Mouse (Mus musculus) stomach, embryonic 14.5 days (tissue): ENCODE data around the gene Qsox2. TPM values are rescaled to one million over a fixed set of nuclear protein-coding genes. Genes with fewer than 3 reads are reported as not detected.

Experiments
- ATAC-seq: fragments of 200-750 bp; cut with Nextera tagmentation; 2 replicates; pipeline ENCODE4 v1.8.0; 2017; ENCODE audit warnings: low read depth, moderate TSS enrichment; ENCODE audit not compliant: insufficient number of reproducible peaks, insufficient read depth, low FRiP score
- H3K27ac ChIP-seq: fragments of 300-500 bp; sonication (generic); 2 replicates; pipeline ENCODE4 v1.5.1; 2014; ENCODE audit warnings: mild to moderate bottlenecking, low read length, moderate library complexity, mixed read lengths
- H3K27me3 ChIP-seq: fragments of 300-500 bp; sonication (generic); 2 replicates; pipeline ENCODE4 v1.6.1; 2014; ENCODE audit warnings: low read length, control low read depth, mixed read lengths; ENCODE audit not compliant: control insufficient read depth, insufficient read depth
- H3K36me3 ChIP-seq: fragments of 300-500 bp; sonication (generic); 2 replicates; pipeline ENCODE4 v1.6.1; 2014; ENCODE audit warnings: mild to moderate bottlenecking, control low read depth, low read length, moderate library complexity, mixed read lengths; ENCODE audit not compliant: control insufficient read depth, insufficient read depth
- H3K4me1 ChIP-seq: fragments of 300-500 bp; sonication (generic); 2 replicates; pipeline ENCODE4 v1.6.1; 2014; ENCODE audit warnings: low read length, control low read depth, mixed read lengths; ENCODE audit not compliant: control insufficient read depth, insufficient read depth
- H3K4me2 ChIP-seq: fragments of 300-500 bp; sonication (generic); replicated peaks from 2 replicates; pipeline ENCODE4 v1.6.1; 2014; ENCODE audit warnings: low read depth, low read length, control low read depth
- H3K4me3 ChIP-seq: fragments of 300-500 bp; sonication (generic); 2 replicates; pipeline ENCODE4 v1.5.1; 2014; ENCODE audit warnings: low read depth, low read length, control low read depth
- H3K9ac ChIP-seq: fragments of 300-500 bp; sonication (generic); replicated peaks from 2 replicates; pipeline ENCODE4 v1.6.1; 2014; ENCODE audit warnings: low read depth, mild to moderate bottlenecking, control low read depth, low read length, moderate library complexity, mixed read lengths
- H3K9me3 ChIP-seq: fragments of 300-500 bp; sonication (generic); 2 replicates; pipeline ENCODE4 v1.6.1; 2016; ENCODE audit warnings: low read depth, low read length, control low read depth; ENCODE audit not compliant: control insufficient read depth
- WGBS: fragments of 180-500 bp; shearing (Covaris S2); extraction: QIAGEN DNeasy Blood & Tissue Kit; methylation state at CpG from one replicate; pipeline ENCODE4 v1.1.7; 2014; 5-methylcytosine and 5-hydroxymethylcytosine counted together
- polyA plus RNA-seq: library from polyadenylated mRNA; unstranded; fragments of >200 nt; fragmentation: Nextera tagmentation; extraction: Ambion mirVana; gene quantifications from 2 replicates; pipeline ENCODE4 v1.2.1, GENCODE M21; 2014

Qsox2 gene
- polyA plus RNA-seq, 1 experiment from 2014 or later = 17.5 TPM

GRCm38 (mm10) chr2:26264646-26265045 lies 27.3 kb upstream of the Qsox2 start:
- Histone ChIP-seq H3K9ac (no peak overlapping the region), H3K4me1 (no peaks in the 10 kb centered on the region), H3K4me2 (no peak overlapping the region), H3K9me3 (no peaks in the 10 kb centered on the region), H3K27ac (no peak overlapping the region), H3K4me3 (no peak overlapping the region), H3K36me3 (no peaks in the 10 kb centered on the region), H3K27me3 (no peaks in the 10 kb centered on the region)
- 68% methylated on average over 4 of the region's 4 CpGs for WGBS
- no peak for ATAC-seq

- Histone ChIP-seq H3K27me3 (no peaks in the 10 kb centered on the region), H3K9ac (no peak overlapping the region), H3K27ac (no peak overlapping the region), H3K4me1 (no peaks in the 10 kb centered on the region), H3K4me3 (no peak overlapping the region), H3K36me3 (no peaks in the 10 kb centered on the region), H3K4me2 (no peak overlapping the region), H3K9me3 (no peaks in the 10 kb centered on the region)
- ATAC-seq = no peak
- WGBS = 76% methylated on average over 16 of the region's 16 CpGs
Measured at GRCm38 (mm10) chr2:26257315-26258096, 20.2 kb upstream of the Qsox2 start.

GRCm38 (mm10) chr2:26254816-26255215 lies 17.5 kb upstream of the Qsox2 start:
- H3K4me3 ChIP-seq = no peak overlapping the region
- no peak for ATAC-seq
- no peaks in the 10 kb centered on the region for H3K4me1 ChIP-seq
- H3K9me3 ChIP-seq = no peaks in the 10 kb centered on the region
- H3K36me3 ChIP-seq = no peaks in the 10 kb centered on the region
- H3K4me2 ChIP-seq = no peak overlapping the region
- no peak overlapping the region for H3K27ac ChIP-seq
- H3K27me3 ChIP-seq = no peaks in the 10 kb centered on the region
- 50% methylated on average over 4 of the region's 4 CpGs for WGBS
- H3K9ac ChIP-seq = no peak overlapping the region

- WGBS = 48% methylated on average over 8 of the region's 8 CpGs
Measured at GRCm38 (mm10) chr2:26252514-26253206, 15.3 kb upstream of the Qsox2 start.

GRCm38 (mm10) chr2:26247531-26247930 lies 10.2 kb upstream of the Qsox2 start:
- H3K9ac ChIP-seq = no peak overlapping the region
- WGBS = 52% methylated on average over 3 of the region's 3 CpGs
- H3K9me3 ChIP-seq = no peaks in the 10 kb centered on the region
- H3K4me2 ChIP-seq = no peak overlapping the region
- H3K4me3 ChIP-seq = no peak overlapping the region
- ATAC-seq = no peak
- no peak overlapping the region for H3K27ac ChIP-seq
- no peaks in the 10 kb centered on the region for H3K27me3 ChIP-seq
- H3K36me3 ChIP-seq = no peaks in the 10 kb centered on the region
- no peaks in the 10 kb centered on the region for H3K4me1 ChIP-seq

More at GRCm38 (mm10) chr2:26252514-26253206, 15.3 kb upstream of the Qsox2 start:
- Histone ChIP-seq H3K4me1 (no peaks in the 10 kb centered on the region), H3K27me3 (no peaks in the 10 kb centered on the region), H3K9me3 (no peaks in the 10 kb centered on the region), H3K9ac (no peak overlapping the region), H3K4me3 (no peak overlapping the region), H3K36me3 (no peaks in the 10 kb centered on the region), H3K4me2 (no peak overlapping the region), H3K27ac (peak overlapping the region; percentile 27; the same call in 1 of the 2 replicates)
- ATAC-seq = peak; percentile 50

GRCm38 (mm10) chr2:26240841-26241240 lies 3.5 kb upstream of the Qsox2 start:
- Histone ChIP-seq H3K4me1 (peaks cover 14% of the 10 kb centered on the region; the same call in 1 of the 2 replicates), H3K36me3 (no peaks in the 10 kb centered on the region), H3K9me3 (no peaks in the 10 kb centered on the region), H3K4me3 (no peak overlapping the region), H3K27me3 (no peaks in the 10 kb centered on the region), H3K4me2 (no peak overlapping the region), H3K27ac (no peak overlapping the region), H3K9ac (no peak overlapping the region)
- no peak for ATAC-seq
- WGBS = 44% methylated on average over 3 of the region's 3 CpGs

GRCm38 (mm10) chr2:26240330-26240729 lies 3.0 kb upstream of the Qsox2 start:
- no peak overlapping the region for H3K9ac ChIP-seq
- H3K4me3 ChIP-seq = no peak overlapping the region
- H3K9me3 ChIP-seq = no peaks in the 10 kb centered on the region
- H3K36me3 ChIP-seq = no peaks in the 10 kb centered on the region
- no peaks in the 10 kb centered on the region for H3K27me3 ChIP-seq
- H3K27ac ChIP-seq = no peak overlapping the region
- H3K4me2 ChIP-seq = no peak overlapping the region
- 38% methylated on average over 9 of the region's 9 CpGs for WGBS
- H3K4me1 ChIP-seq = peaks cover 17% of the 10 kb centered on the region; the same call in 1 of the 2 replicates
- ATAC-seq = no peak

- WGBS = under 1% methylated on average over 51 of the region's 51 CpGs
- Histone ChIP-seq H3K4me2 (peak overlapping the region; percentile 71), H3K4me3 (peak overlapping the region; percentile 85), H3K9ac (peak overlapping the region; percentile 88), H3K4me1 (peaks cover 26% of the 10 kb centered on the region; the same call in 1 of the 2 replicates), H3K36me3 (no peaks in the 10 kb centered on the region), H3K9me3 (no peaks in the 10 kb centered on the region), H3K27me3 (no peaks in the 10 kb centered on the region), H3K27ac (peak overlapping the region; percentile 58)
- peak; percentile 44; the same call in 1 of the 2 replicates for ATAC-seq
Measured at GRCm38 (mm10) chr2:26236681-26237289, 540 bp downstream of the Qsox2 start.
